Mouse (Mus musculus) kidney, adult 18-20 months (tissue): ENCODE measurements around the gene Dgka.

Source experiments
- DNase-seq: peaks from one replicate; pipeline ENCODE4 v3.0.0; 2021

The Dgka gene

GRCm38 (mm10) chr10:128744680-128745601 is at the start of gene Dgka:
Dgka (minus strand) TSS chr10:128744855.
- DNase-seq: no peak

GRCm38 (mm10) chr10:128794391-128794790 is 49.7 kb upstream of the Dgka start:
- no peak for DNase-seq

- no peak for DNase-seq
These were observed 48.6 kb upstream of the Dgka start for GRCm38 (mm10) chr10:128793258-128793657.

DNA sequence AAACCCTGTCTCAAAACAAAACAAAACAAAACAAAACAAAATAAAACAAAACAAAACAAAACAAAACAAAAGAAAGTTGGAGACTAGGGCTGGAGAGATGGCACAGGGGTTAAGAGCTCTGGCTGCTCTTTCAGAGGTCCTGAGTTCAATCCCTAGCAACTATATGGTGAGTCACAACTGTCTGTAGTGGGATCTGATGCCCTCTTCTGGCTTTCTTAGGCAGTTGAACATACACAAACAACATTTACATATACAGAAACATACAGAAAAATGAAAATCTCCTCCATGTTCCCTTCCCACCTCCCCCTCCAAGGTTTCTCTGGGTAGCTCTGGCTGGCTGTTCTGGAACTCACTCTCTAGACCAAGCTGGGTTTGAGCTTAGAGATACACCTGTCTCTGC is 47.4 kb upstream of the Dgka start:
- DNase-seq: no peak

GRCm38 (mm10) chr10:128790398-128791124 is 45.9 kb upstream of the Dgka start, which contains the start of gene Mmp19:
Mmp19 (plus strand) TSS chr10:128790910.
- DNase-seq: no peak

GRCm38 (mm10) chr10:128780200-128780599 is 35.5 kb upstream of the Dgka start:
- no peak for DNase-seq

- DNase-seq: peak; percentile 72
These were observed 34.5 kb upstream of the Dgka start for GRCm38 (mm10) chr10:128779011-128779795.

DNA sequence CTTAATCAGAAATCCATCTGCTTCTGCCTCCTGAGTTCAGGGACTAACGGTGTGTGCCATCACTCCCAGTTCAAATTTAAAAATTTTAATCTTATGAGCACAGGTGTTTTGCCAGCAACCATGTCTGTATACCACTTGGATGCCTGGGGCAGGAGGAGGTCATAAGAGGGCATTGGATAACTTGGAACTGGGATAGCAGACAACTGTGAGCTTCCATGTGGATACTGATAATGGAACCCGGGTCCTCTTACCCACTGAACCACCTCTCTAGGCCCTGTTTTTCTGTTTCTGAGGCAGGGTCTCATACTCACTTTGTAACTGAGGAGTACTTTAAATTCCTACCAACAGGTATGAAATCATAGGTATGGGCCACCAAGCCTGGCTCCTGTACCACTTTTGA is 33.8 kb upstream of the Dgka start:
- no peak for DNase-seq

GRCm38 (mm10) chr10:128773685-128774084 is 29.0 kb upstream of the Dgka start:
- DNase-seq: no peak

DNA sequence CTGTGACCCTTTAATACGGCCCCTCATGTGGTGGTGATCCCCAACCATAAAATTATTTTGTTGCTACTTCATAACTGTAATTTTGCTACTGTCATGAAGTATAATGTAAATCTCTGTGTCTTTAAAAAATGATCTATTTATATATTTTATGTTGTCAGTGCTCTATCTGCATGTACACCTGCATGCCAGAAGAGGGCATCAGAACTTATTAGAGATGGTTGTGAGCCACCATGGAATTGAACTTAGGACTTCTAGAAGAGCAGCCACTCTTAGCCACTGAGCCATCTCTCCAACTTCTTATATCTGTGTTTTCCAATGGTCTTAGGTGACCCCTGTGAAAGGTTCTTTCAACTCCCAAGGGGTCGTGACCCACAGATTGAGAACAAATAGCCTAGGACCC is 28.2 kb upstream of the Dgka start:
- DNase-seq: no peak

DNA sequence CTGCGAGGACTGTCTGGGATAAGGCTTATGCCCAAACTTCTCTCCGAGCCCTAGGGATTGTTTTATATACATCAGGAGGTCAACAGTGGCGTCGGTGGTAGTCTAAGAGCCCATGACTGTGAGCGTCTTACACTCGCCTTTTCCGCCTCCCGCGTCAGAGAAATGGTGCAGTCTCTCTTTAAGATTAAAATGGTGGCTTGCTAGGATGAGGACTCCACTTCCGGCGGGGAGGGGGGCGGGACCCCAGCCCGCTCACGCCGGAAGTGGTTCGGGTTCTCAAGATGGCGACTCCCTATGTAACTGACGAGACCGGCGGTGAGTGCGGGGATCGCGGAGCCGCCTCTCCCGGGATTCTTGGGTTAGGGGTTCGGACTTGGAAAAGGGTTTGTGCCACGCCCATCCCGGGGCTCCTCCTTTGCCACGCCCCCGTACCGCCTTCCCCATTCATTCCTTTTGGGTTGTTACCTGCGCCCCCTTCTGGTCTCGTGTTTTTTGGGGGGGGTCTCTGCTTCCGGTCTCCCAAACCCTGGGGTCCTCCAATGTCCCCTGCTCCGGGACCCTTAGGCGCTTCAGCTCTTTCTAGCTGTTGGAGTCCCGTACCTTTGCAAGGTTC is 3.7 kb upstream of the Dgka start:
- DNase-seq: peak; percentile 84

DNA sequence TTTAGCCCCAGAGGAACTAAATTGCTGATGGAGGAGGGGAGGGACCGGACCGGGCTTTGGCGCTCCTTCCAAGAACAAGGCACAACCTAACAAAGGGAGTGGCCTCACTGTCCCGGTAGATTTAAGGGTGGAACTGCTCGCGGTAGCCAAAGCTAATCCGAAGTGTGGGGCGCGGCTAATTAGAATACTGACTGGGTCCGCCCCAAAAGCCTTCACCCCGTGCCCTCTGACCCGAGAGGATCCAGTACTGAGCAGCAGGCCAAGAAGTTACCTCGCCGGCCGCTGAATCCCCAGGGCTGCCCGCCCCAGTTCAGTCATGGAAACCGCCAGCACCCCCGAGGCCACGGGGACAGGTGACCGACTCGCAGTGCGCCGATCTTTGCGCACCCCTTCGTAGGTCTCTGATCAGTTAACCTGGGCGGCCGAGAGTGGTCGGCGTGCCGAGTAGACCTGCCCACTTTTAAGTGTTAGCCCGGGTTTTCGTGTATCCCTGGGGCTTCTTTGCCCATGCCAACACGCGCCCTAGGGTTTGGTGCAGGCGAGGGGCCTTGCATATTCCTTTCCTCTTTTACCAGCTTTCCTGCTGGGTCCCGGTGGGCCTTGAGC is 3.1 kb upstream of the Dgka start, which contains the start of gene Pym1:
Gene Pym1, plus strand, starts transcription at position 244 of the 606 bp plus-strand sequence.
- peak; percentile 89 for DNase-seq

DNA sequence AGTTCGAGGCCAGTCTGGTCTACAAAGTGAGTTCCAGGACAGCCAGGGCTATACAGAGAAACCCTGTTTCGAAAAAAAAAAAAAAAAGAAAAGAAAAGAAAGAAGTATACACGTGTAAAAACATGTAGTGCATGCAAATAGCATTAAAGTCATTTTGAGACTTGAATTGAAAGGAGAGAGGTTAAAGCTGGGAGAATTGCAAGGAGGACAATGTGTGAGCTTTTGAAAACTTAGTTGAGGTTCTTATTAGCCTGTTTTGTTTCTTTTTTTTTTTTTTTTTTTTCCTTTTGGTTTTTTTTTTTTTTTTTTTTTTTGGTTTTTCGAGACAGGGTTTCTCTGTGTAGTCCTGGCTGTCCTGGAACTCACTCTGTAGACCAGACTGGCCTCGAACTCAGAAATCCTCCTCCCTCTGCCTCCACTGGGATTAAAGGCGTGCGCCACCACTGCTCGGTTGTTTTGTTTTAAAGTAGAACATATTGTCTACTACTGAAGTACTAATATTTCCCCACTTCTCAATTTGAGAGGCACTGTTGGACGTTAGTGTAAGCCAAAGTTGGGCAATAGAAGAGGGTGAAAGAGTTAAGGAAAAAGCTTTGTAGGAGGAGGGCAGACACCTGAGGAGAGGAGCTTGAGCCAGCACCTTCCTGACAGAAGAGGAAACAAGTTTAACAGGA is 2.5 kb upstream of the Dgka start:
- DNase-seq: no peak

GRCm38 (mm10) chr10:128745946-128746613 is 1.4 kb upstream of the Dgka start:
- DNase-seq: no peak

GRCm38 (mm10) chr10:128744211-128744610 is 444 bp downstream of the Dgka start:
- no peak for DNase-seq

- peak; percentile 77 for DNase-seq
These were observed 864 bp downstream of the Dgka start for GRCm38 (mm10) chr10:128743791-128744191.

- no peak for DNase-seq
These were observed 1.4 kb downstream of the Dgka start for GRCm38 (mm10) chr10:128743235-128743634.

GRCm38 (mm10) chr10:128742616-128743015 is 2.0 kb downstream of the Dgka start:
- no peak for DNase-seq

DNA sequence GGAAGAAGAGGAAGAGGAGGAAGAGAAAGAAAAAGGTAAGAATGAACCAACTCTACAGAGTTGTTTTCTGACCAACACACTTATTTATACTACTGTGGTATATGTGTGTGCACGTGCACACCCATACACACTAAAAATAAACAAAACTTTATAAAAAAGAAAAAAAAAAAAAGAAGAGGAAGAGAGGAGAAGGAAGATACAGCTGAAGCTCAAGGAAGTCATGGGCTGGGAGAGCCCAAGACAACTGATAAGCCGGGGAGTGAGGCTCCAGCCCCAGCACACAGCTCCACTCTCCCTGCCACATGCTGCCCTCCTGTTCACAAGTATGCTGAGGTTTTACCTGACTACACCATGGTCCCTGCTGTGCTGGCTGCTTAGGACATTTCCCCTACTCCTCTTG is 4.4 kb downstream of the Dgka start:
- no peak for DNase-seq

GRCm38 (mm10) chr10:128737435-128737834 is 7.2 kb downstream of the Dgka start:
- no peak for DNase-seq

DNA sequence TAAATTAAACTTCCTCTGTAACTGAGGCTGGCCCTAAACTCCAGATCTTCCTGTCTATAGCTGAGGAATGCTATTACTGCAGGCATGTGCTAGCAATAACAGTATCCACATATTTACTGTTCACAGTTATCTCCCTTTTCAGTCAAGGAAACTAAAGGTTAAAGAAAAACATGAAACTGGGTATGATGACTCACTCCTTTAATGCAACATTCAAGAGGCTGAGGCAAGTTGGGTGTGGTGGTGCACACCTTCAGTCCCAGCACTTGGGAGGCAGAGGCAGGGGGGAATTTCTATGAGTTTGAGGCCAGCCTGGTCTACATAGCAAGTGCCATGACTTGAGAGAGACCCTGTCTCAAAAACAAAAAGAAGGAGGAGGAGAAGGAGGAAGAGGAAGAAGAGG is 12.7 kb downstream of the Dgka start:
- DNase-seq: no peak
